Mouse (Mus musculus) lung, postnatal 0 days (tissue): ENCODE measurements around the gene Abhd2. TPM values are rescaled to one million over a fixed set of nuclear protein-coding genes. Genes with fewer than 3 reads are reported as not detected.
A peak's percentile ranks its signal among the peaks of the same experiment; 100 is the strongest.

Source experiments
- ATAC-seq: fragments of 200-750 bp; cut with Nextera tagmentation; 2 replicates; pipeline ENCODE4 v1.8.0; 2017; ENCODE audit warnings: moderate library complexity
- DNase-seq: peaks from one replicate; pipeline ENCODE4 v3.0.0-alpha.2; 2016; ENCODE audit warnings: low spot score
- H3K27ac ChIP-seq: fragments of 300-500 bp; sonication (generic); 2 replicates; pipeline ENCODE4 v1.5.1; 2014; ENCODE audit warnings: antibody characterized with exemption, mild to moderate bottlenecking, low read length, mixed read lengths
- H3K27me3 ChIP-seq: fragments of 300-500 bp; sonication (generic); replicated peaks from 2 replicates; pipeline ENCODE4 v1.6.1; 2014; ENCODE audit warnings: low read length, mixed read lengths; ENCODE audit not compliant: insufficient read depth
- H3K36me3 ChIP-seq: fragments of 300-500 bp; sonication (generic); 2 replicates; pipeline ENCODE4 v1.6.1; 2014; ENCODE audit warnings: low read length, mixed read lengths; ENCODE audit not compliant: insufficient read depth
- H3K4me1 ChIP-seq: fragments of 300-500 bp; sonication (generic); 2 replicates; pipeline ENCODE4 v1.6.1; 2014; ENCODE audit warnings: antibody characterized with exemption, low read depth, low read length, mixed read lengths; ENCODE audit not compliant: insufficient read depth
- H3K4me2 ChIP-seq: fragments of 300-500 bp; sonication (generic); replicated peaks from 2 replicates; pipeline ENCODE4 v1.6.1; 2014; ENCODE audit warnings: low read depth, mild to moderate bottlenecking, low read length, moderate library complexity, mixed read lengths
- H3K4me3 ChIP-seq: fragments of 300-500 bp; sonication (generic); 2 replicates; pipeline ENCODE4 v1.5.1; 2014; ENCODE audit warnings: low read depth, low read length
- H3K9ac ChIP-seq: fragments of 300-500 bp; sonication (generic); replicated peaks from 2 replicates; pipeline ENCODE4 v1.6.1; 2014; ENCODE audit warnings: low read depth, mild to moderate bottlenecking
- H3K9me3 ChIP-seq: fragments of 300-500 bp; sonication (generic); 2 replicates; pipeline ENCODE4 v1.6.1; 2016; ENCODE audit warnings: low read length, mixed read lengths
- CTCF ChIP-seq: IDR thresholded peaks from 2 replicates; pipeline ENCODE4 v1.5.1; 2016; ENCODE audit warnings: antibody characterized with exemption, mild to moderate bottlenecking
- EP300 ChIP-seq: IDR thresholded peaks from 2 replicates; pipeline ENCODE4 v1.6.1; 2016; ENCODE audit warnings: antibody characterized with exemption, mild to moderate bottlenecking, control low read depth
- WGBS: fragments of 180-500 bp; shearing (Covaris S2); extraction: QIAGEN DNeasy Blood & Tissue Kit; methylation state at CpG from one replicate; pipeline ENCODE4 v1.1.7; 2014; 5-methylcytosine and 5-hydroxymethylcytosine counted together
- polyA plus RNA-seq: library from polyadenylated mRNA; unstranded; fragments of >200 nt; fragmentation: Nextera tagmentation; extraction: Ambion mirVana; gene quantifications from 2 replicates; pipeline ENCODE4 v1.2.1, GENCODE M21; 2015

Abhd2 gene
- polyA plus RNA-seq, 1 experiment from 2014 or later, result 25.2 TPM

DNA sequence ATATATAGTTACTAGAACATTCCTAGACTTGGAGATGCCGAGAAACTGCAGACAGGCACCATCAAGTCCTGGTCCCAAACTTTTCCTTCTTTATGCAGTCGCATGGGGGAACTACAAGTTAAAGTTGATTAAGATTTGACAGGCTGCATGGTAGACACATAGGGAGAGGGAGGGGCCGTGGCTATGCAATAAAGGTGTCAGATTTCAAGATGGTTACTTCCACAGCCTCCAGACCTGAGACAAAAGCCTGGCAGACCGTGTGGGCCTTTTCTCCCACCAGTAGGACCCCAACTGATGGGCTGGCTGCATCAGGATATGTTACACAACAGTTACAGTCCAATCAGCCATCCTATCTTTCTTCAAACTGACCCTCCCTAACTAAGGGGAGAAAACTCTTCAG, 96.4 kb downstream of the Abhd2 start:
- H3K4me2 ChIP-seq, result no peak overlapping the region
- H3K9me3 ChIP-seq, result no peaks in the 10 kb centered on the region
- H3K27me3 ChIP-seq, result no peaks in the 10 kb centered on the region
- ATAC-seq (no peak), DNase-seq (no peak)
- no peak overlapping the region for H3K27ac ChIP-seq
- H3K4me3 ChIP-seq, result no peak overlapping the region
- 26% methylated on average over 4 of the region's 4 CpGs for WGBS
- TF ChIP-seq CTCF (no peak), EP300 (no peak)
- no peaks in the 10 kb centered on the region for H3K36me3 ChIP-seq
- H3K9ac ChIP-seq, result no peak overlapping the region
- H3K4me1 ChIP-seq, result no peaks in the 10 kb centered on the region

DNA sequence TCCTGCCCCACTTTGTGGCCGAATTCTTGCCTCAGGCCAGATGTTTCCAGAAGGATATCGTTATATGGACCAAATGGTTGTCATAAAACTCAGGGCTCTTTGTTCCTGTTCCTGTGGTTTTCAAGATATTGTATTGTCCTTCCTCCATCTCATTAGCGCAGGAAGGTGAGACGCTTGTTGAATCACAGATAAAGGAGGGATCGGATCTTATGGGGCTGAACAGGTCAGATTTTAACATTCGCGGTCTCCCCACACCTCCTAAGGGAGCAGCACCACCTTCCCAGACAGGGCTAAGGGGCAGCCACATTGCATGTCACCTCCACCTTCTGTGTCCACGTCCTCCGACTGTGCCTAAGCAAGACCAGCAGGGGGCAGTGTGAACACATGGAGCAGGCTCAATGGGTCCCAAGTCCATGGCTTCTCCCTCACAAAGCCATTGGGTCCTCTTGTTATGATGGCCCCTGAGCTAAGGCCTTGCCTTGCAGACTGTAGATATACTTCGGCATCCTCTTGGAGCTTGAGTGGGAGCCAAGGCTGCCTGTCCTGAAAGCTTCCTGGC, 98.4 kb downstream of the Abhd2 start:
- no peak overlapping the region for H3K9ac ChIP-seq
- 29% methylated on average over 10 of the region's 10 CpGs for WGBS

DNA sequence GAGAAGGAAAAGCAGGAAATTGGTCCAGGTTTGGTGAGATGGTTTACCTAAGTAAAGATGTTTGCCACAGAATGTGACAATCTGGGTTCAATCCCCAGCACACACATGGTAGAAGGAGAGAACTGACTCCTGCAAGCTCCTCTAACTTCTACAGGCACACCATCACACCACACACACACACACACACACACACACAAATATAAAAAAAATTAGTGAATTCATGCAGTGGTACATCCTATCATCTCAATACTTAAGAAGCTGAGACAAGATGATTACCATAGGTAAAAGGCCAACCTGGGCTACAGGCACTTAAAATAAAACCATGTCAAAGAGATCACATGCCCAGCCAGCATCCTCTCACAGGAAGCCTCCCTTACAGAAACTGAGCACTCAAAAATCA, 101.0 kb downstream of the Abhd2 start:
- no peak for ATAC-seq
- Histone ChIP-seq H3K9ac (no peak overlapping the region), H3K27ac (no peak overlapping the region), H3K9me3 (no peaks in the 10 kb centered on the region), H3K4me2 (no peak overlapping the region), H3K4me1 (no peaks in the 10 kb centered on the region), H3K36me3 (no peaks in the 10 kb centered on the region), H3K4me3 (no peak overlapping the region), H3K27me3 (no peaks in the 10 kb centered on the region)
- no peak for TF ChIP-seq CTCF
- TF ChIP-seq EP300, result no peak
- no peak for DNase-seq

More for the DNA sequence above, 98.4 kb downstream of the Abhd2 start:
- Histone ChIP-seq H3K4me2 (no peak overlapping the region), H3K9me3 (no peaks in the 10 kb centered on the region), H3K4me1 (no peaks in the 10 kb centered on the region), H3K36me3 (no peaks in the 10 kb centered on the region), H3K27me3 (no peaks in the 10 kb centered on the region), H3K27ac (no peak overlapping the region), H3K4me3 (no peak overlapping the region)
- ATAC-seq (peak; percentile 77), DNase-seq (peak; percentile 78)
- TF ChIP-seq EP300, result no peak
- peak; percentile 98 for TF ChIP-seq CTCF

GRCm38 (mm10) chr7:79375594-79375993, 102.6 kb downstream of the Abhd2 start:
- H3K27me3 ChIP-seq, result no peaks in the 10 kb centered on the region
- H3K9me3 ChIP-seq, result no peaks in the 10 kb centered on the region
- no peak overlapping the region for H3K4me3 ChIP-seq
- TF ChIP-seq EP300, result no peak
- no peak for TF ChIP-seq CTCF
- H3K27ac ChIP-seq, result no peak overlapping the region
- no peak overlapping the region for H3K4me2 ChIP-seq
- ATAC-seq (no peak), DNase-seq (no peak)
- 63% methylated on average over 5 of the region's 5 CpGs for WGBS
- no peak overlapping the region for H3K9ac ChIP-seq
- H3K36me3 ChIP-seq, result no peaks in the 10 kb centered on the region
- no peaks in the 10 kb centered on the region for H3K4me1 ChIP-seq

DNA sequence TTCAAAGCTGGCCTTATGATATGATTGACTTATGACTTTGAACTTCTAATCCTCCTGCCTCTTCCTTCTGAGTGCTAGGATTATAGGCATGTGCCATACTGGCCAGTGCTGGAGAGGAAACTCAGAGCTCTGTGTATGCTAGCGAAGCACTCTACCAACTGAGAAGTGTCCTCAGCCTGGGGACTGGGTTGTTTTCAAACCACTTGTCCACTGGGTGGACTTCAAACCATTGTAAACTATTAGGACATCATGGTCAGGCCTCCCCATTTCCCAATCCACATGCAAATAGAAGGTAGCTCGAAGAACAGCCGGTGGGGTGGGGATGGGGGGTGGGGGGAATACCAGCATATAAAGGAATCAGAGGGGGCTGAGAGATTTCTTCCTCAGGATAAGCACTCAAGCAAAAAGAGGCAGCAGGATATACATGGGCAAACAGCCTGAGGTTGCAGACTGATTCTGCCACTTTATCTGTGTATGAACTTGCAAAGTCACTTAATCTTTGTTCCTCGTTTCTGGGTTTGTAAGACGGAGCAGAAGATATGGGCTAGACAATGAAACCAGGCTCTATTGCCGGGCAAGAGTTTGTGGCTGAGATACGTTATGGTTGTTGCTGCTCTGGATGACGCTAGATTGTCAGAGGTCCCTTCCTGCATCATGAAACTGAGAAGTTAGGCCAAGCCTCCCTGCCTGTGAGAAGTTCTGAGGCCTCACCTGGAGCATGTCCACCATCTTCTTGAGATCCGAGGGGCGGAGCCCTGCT, 103.7 kb downstream of the Abhd2 start:
- TF ChIP-seq EP300, result no peak
- no peak for TF ChIP-seq CTCF
- peak; percentile 71 for DNase-seq
- H3K36me3 ChIP-seq, result no peaks in the 10 kb centered on the region
- H3K27ac ChIP-seq, result peak overlapping the region; percentile 38; the same call in 1 of the 2 replicates
- no peak overlapping the region for H3K4me3 ChIP-seq
- no peaks in the 10 kb centered on the region for H3K4me1 ChIP-seq
- WGBS, result 70% methylated on average over 10 of the region's 10 CpGs
- no peak overlapping the region for H3K4me2 ChIP-seq
- H3K9me3 ChIP-seq, result no peaks in the 10 kb centered on the region
- ATAC-seq, result peak; percentile 90
- H3K27me3 ChIP-seq, result no peaks in the 10 kb centered on the region
- H3K9ac ChIP-seq, result no peak overlapping the region

- DNase-seq (no peak), ATAC-seq (no peak)
- no peaks in the 10 kb centered on the region for H3K9me3 ChIP-seq
- H3K27me3 ChIP-seq, result no peaks in the 10 kb centered on the region
- no peak within 1 kb of the TSS for H3K4me2 ChIP-seq
- H3K9ac ChIP-seq, result no peak within 1 kb of the TSS
- no peaks in the 10 kb centered on the region for H3K36me3 ChIP-seq
- TF ChIP-seq CTCF (no peak), EP300 (no peak)
- H3K27ac ChIP-seq, result no peak within 1 kb of the TSS
- H3K4me1 ChIP-seq, result no peaks in the 10 kb centered on the region
- 71% methylated on average over 16 of the region's 16 CpGs for WGBS
- no peak within 1 kb of the TSS for H3K4me3 ChIP-seq
Observed at GRCm38 (mm10) chr7:79386422-79387133, 113.6 kb downstream of the Abhd2 start, which contains the start of gene Rlbp1. Gene Rlbp1, minus strand, starts transcription at chr7:79387048.
